Mouse (Mus musculus) ovary, adult 18-20 months (tissue): ENCODE data around the gene Nfatc2.

Experiments used
- DNase-seq: peaks from one replicate; pipeline ENCODE4 v3.0.0; 2022; ENCODE audit warnings: low spot score, mixed read lengths

Nfatc2 gene

DNA sequence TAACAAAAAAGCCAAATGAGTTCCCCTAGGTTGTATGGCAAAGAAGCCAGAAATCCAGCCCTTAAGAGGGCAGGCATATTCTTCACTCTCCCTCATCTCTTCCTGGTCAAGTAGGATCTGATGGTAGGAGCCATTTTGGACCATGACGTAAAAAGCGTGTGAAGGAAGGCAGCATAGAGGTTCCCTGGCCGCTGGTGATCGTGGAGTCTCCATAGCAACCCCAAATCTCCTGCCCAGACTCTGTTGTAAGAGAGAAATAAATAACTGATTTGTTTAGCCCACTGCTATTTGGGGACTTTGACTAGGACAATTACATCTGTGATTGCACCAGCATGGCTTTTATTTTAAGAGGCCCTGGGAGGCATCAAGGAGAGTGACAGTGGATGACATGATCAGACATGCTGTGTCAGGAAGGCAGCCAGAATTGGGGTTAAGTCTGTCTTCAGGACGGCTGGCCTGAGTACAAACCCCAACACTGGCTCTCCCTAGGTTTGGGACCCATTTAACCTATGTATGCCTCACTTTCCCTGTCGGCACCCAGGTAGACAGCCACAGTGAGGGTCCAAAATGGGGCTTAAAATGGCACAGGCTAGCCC, 8.3 kb upstream of the Nfatc2 start:
- DNase-seq = no peak

GRCm38 (mm10) chr2:168608125-168608564, 6.7 kb upstream of the Nfatc2 start:
- no peak for DNase-seq

- no peak for DNase-seq
These were observed 3.2 kb upstream of the Nfatc2 start for GRCm38 (mm10) chr2:168604655-168605070.

- no peak for DNase-seq
These were observed 907 bp upstream of the Nfatc2 start for GRCm38 (mm10) chr2:168602387-168602741.

GRCm38 (mm10) chr2:168600750-168601490, 537 bp downstream of the Nfatc2 start:
- no peak for DNase-seq

- DNase-seq = no peak
These were observed 5.8 kb downstream of the Nfatc2 start for GRCm38 (mm10) chr2:168595693-168596092.

GRCm38 (mm10) chr2:168593676-168594075, 7.8 kb downstream of the Nfatc2 start:
- no peak for DNase-seq

- no peak for DNase-seq
These were observed 8.5 kb downstream of the Nfatc2 start for GRCm38 (mm10) chr2:168593004-168593403.

DNA sequence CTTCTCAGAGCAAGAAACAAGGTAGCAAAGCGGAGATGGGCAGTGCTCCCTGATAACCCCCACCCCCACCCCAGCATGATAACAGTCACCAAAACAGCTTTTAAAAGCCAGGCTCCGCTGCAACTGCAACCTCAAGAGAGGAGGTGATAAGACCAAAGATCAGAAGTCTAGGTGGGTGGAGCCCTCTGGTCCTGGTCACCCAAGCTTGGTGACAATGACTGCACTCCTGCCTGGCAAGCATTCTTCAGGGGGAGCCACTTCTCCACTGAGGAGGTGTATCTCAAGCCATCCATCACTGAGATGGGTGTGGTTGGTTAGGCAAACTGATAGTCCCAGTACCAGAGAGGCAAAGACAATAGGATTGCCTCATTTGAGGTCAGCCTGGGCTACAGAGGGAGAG, 10.4 kb downstream of the Nfatc2 start:
- no peak for DNase-seq

GRCm38 (mm10) chr2:168590556-168590955, 10.9 kb downstream of the Nfatc2 start:
- DNase-seq = no peak

GRCm38 (mm10) chr2:168590168-168590551, 11.3 kb downstream of the Nfatc2 start:
- DNase-seq = no peak

DNA sequence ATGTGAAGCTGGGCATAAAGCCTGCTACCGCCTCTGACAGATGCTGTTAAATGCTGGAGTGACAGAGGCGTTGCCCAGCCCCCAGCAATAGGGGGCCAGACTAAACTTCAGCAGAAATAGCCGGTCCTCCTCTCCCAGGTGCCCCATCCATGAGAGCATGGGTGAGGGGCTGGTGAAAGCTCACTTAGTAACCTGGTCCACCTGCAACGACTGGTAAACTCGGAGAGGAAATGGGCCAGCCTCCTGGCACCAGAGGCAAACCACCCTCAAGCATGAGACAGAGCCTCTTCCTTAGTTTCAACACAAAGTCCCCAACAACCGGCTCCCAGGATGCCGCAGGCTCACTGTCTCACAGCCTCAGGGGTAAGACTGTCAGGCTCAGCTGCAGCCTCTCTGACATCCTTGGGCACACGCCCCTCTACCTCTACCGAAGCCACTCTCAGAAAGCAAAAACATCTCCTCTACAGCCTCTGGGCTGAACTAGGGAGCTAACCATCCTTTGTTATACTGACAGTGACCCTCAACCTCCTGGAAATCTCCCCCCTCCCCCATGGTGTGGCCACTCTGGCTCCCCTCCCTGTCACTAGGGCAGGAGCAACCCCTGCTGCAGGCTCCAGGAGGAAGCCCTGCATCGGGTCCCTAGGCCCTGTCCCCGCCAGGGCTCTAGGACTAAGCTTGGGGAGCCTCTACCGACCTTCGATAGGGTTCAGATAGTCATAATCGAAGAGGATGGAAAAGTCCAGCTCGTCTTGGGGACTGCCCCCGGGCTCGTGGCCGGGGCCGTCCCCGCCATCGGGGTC, 11.9 kb downstream of the Nfatc2 start:
- no peak for DNase-seq

- DNase-seq = no peak
These were observed 12.7 kb downstream of the Nfatc2 start for GRCm38 (mm10) chr2:168588591-168589367.

DNA sequence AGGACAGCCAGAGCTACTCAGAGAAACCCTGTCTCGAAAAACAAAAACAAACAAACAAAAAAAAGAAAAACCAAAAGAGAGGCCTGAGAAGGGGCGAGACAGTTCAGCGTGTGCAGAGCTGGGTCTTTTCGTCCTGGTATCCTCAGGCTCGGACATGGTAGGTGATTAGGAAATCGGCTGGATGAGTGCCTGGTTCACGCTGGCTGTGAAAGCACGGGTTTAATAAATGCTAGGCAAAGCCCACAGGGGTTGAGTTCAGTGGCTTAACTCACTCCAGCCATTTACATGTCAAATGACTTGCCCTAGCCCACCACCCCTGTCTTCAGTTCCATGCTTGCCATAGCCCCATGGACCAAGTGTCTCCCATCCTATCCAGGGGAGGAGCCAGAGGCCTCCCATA, 14.3 kb downstream of the Nfatc2 start:
- DNase-seq = no peak

DNA sequence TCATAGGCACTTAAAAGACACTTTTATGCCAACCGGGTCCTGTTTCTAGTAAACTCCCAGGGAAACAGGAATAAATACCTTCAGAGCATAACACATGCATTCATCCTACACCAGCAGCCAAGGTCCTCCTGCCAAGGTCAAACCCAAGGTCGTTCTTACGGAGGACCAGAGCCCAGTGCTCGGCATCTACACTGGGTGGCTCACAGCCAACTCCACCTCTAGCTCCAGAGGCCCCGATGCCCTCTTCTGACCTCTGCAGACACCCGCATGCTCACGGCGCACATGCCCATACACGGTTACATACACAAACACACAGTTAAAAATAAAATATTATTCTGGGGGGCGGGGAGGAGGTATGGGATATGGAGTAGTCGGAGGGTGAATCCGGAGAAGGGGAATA, 14.9 kb downstream of the Nfatc2 start:
- DNase-seq = no peak

DNA sequence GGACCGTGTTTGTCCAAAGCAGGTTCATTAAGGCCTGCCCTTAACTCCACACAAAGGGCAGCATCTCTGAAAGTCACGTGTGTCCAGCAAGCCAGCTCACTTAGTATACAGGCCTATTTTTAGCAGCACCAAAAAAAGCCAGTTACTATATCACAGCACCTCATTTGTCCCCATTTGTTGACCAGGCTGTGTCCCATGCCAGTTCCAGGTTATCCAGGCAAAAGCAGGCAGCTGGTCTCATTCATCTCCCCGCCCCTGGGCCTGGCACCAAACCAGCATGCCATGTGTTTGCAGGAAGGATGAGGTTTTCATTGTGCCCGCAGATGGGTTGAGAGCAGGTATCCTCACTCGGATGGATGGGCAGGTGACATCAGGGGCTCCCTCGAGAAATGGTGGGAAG, 16.6 kb downstream of the Nfatc2 start:
- DNase-seq = no peak

DNA sequence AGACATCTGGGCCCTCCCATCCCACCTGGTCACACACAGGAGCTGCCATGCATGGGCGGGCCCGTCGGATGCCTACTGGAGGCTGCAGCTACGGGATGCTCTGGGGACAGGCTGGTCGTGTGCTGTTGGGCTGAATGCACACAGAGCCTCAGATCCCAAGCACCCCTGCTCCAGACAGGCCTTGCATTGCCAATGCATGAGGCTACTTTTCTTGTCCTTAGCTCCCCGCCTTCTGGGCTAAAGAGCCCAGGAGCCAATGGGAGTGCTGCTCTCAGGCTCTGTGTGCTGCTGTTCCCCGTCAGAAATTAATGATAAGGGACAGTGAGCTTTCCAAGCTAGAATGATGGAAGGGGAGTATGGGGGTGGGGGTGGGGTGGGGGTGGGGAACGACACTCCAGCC, 17.0 kb downstream of the Nfatc2 start:
- DNase-seq = no peak

GRCm38 (mm10) chr2:168583084-168583483, 18.4 kb downstream of the Nfatc2 start:
- no peak for DNase-seq

DNA sequence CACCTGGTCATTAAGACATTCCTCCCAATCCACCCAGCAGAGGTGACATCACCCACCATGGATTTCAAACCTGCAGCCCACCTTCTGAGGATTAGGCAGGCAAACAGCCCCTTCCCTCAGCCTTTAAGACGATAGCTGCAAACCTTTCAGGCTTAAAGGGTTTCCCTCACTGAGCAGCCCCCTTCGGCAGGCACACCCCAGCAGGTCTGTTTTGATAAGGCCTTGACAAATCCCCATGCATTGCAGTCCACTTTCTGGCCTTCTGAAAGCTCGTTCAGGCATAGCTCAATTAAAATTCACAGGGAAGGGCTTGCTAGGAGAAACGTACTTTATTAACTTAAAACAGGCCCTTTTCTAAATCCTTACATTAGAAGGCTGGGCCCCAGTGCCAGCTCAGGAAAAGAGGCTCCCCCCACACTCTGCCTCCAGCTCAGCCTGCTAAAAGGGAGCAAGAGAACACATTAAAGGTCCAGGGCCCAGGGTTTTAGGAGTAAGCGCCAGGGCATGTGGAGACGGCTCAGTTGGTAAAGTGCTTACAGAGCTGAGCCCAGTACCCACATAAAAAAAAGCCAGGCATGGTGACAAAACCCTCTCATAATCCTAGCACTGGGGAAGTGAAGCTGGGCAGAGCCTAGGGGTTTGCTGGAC, 20.1 kb downstream of the Nfatc2 start:
- no peak for DNase-seq

- DNase-seq = no peak
These were observed 21.1 kb downstream of the Nfatc2 start for GRCm38 (mm10) chr2:168580295-168580915.

- no peak for DNase-seq
These were observed 21.8 kb downstream of the Nfatc2 start for GRCm38 (mm10) chr2:168579601-168580130.
